Mouse (Mus musculus) limb, embryonic 14.5 days (tissue): ENCODE data around the gene Ugt1a5. TPM values are rescaled to one million over a fixed set of nuclear protein-coding genes. Genes with fewer than 3 reads are reported as not detected.
"Not testable (repeated sequence)": the region's sequence is repeated elsewhere in the genome, so short reads cannot be mapped to it uniquely, and the experiment has no call there.

Experiments used
- ATAC-seq: fragments of 200-750 bp; cut with Nextera tagmentation; 2 replicates; pipeline ENCODE4 v1.8.0; 2017; ENCODE audit warnings: low read depth, moderate number of reproducible peaks, moderate TSS enrichment; ENCODE audit not compliant: low FRiP score
- DNase-seq: peaks from one replicate; pipeline ENCODE4 v3.0.0-alpha.2; 2015; ENCODE audit warnings: low spot score
- H3K27ac ChIP-seq: fragments of 300-500 bp; sonication (generic); replicated peaks from 2 replicates; pipeline ENCODE4 v1.5.1; 2014; ENCODE audit warnings: low read depth, mild to moderate bottlenecking, low read length, moderate library complexity, mixed read lengths
- H3K27me3 ChIP-seq: fragments of 300-500 bp; sonication (generic); 2 replicates; pipeline ENCODE4 v1.6.1; 2014; ENCODE audit warnings: low read length, mixed read lengths; ENCODE audit not compliant: control insufficient read depth, insufficient read depth
- H3K36me3 ChIP-seq: fragments of 300-500 bp; sonication (generic); 2 replicates; pipeline ENCODE4 v1.6.1; 2014; ENCODE audit warnings: mild to moderate bottlenecking, low read length, moderate library complexity, mixed read lengths; ENCODE audit not compliant: control insufficient read depth, insufficient read depth
- H3K4me1 ChIP-seq: fragments of 300-500 bp; sonication (generic); 2 replicates; pipeline ENCODE4 v1.6.1; 2014; ENCODE audit warnings: antibody characterized with exemption, low read length, mixed read lengths; ENCODE audit not compliant: control insufficient read depth, insufficient read depth
- H3K4me2 ChIP-seq: fragments of 300-500 bp; sonication (generic); replicated peaks from 2 replicates; pipeline ENCODE4 v1.6.1; 2014; ENCODE audit warnings: low read depth, mild to moderate bottlenecking, low read length, moderate library complexity; ENCODE audit not compliant: severe bottlenecking
- H3K4me3 ChIP-seq: fragments of 300-500 bp; sonication (generic); replicated peaks from 2 replicates; pipeline ENCODE4 v1.5.1; 2014; ENCODE audit warnings: low read length
- H3K9ac ChIP-seq: fragments of 300-500 bp; sonication (generic); 2 replicates; pipeline ENCODE4 v1.6.1; 2014; ENCODE audit warnings: mild to moderate bottlenecking, low read depth, low read length, moderate library complexity; ENCODE audit not compliant: severe bottlenecking
- H3K9me3 ChIP-seq: fragments of 300-500 bp; sonication (generic); 2 replicates; pipeline ENCODE4 v1.6.1; 2016; ENCODE audit warnings: low read length; ENCODE audit not compliant: control insufficient read depth
- POLR2A ChIP-seq: fragments of 200-500 bp; IDR thresholded peaks from 2 replicates; pipeline ENCODE4 v1.8.0; 2012; ENCODE audit warnings: inconsistent platforms, mild to moderate bottlenecking, moderate library complexity, borderline replicate concordance; ENCODE audit not compliant: insufficient read depth, insufficient read length; ENCODE audit errors: extremely low read depth
- WGBS: fragments of 180-500 bp; shearing (Covaris S2); extraction: QIAGEN DNeasy Blood & Tissue Kit; methylation state at CpG from one replicate; pipeline ENCODE4 v1.1.7; 2014; 5-methylcytosine and 5-hydroxymethylcytosine counted together
- polyA plus RNA-seq, 2 experiments: library from polyadenylated mRNA; depleted of rRNA in 1 of 2; stranded (reverse) in 1 of 2; unstranded in 1 of 2; fragments of >200 nt; fragmentation: Nextera tagmentation in 1 of 2; extraction: Ambion mirVana in 1 of 2; gene quantifications; 2 replicates each; pipeline versions ENCODE4 v1.2.1 to v1.2.3; 2012 to 2014

The Ugt1a5 gene
- polyA plus RNA-seq (2012; rRNA removed): 0.08 and 0.19 TPM in 2 replicates
- polyA plus RNA-seq (2014; fragmentation: Nextera tagmentation; extraction: Ambion mirVana): not detected in 2 replicates

GRCm38 (mm10) chr1:88165711-88166110 lies at the start of gene Ugt1a5:
Ugt1a5 (plus strand) TSS chr1:88166012.
- Histone ChIP-seq H3K36me3 (no peaks in the 10 kb centered on the region), H3K9me3 (no peaks in the 10 kb centered on the region), H3K4me3 (no peak within 1 kb of the TSS), H3K27me3 (no peaks in the 10 kb centered on the region), H3K4me1 (no peaks in the 10 kb centered on the region), H3K4me2 (no peak within 1 kb of the TSS), H3K9ac (no peak within 1 kb of the TSS), H3K27ac (no peak within 1 kb of the TSS)
- ATAC-seq (no peak), DNase-seq (no peak)
- 77% methylated on average over 5 of the region's 5 CpGs for WGBS
- TF ChIP-seq POLR2A: no peak

- 21% methylated on average over 4 of the region's 4 CpGs for WGBS
Observed at GRCm38 (mm10) chr1:88120550-88120949, 45.3 kb upstream of the Ugt1a5 start.

GRCm38 (mm10) chr1:88121521-88121920 lies 44.3 kb upstream of the Ugt1a5 start:
- not testable (repeated sequence) for DNase-seq

More at GRCm38 (mm10) chr1:88120550-88120949, 45.3 kb upstream of the Ugt1a5 start:
- H3K27me3 ChIP-seq, H3K4me3 ChIP-seq, H3K27ac ChIP-seq, ATAC-seq, H3K36me3 ChIP-seq, H3K9ac ChIP-seq, H3K4me1 ChIP-seq, H3K4me2 ChIP-seq, H3K9me3 ChIP-seq, DNase-seq: not testable (repeated sequence)

GRCm38 (mm10) chr1:88125827-88126360 lies 39.9 kb upstream of the Ugt1a5 start:
- H3K27me3 ChIP-seq, DNase-seq, H3K4me3 ChIP-seq, H3K27ac ChIP-seq, H3K4me2 ChIP-seq, H3K9me3 ChIP-seq, H3K36me3 ChIP-seq, H3K9ac ChIP-seq, ATAC-seq, H3K4me1 ChIP-seq: not testable (repeated sequence)
- 75% methylated on average over 3 of the region's 4 CpGs for WGBS

More at GRCm38 (mm10) chr1:88121521-88121920, 44.3 kb upstream of the Ugt1a5 start:
- ATAC-seq, H3K4me3 ChIP-seq, H3K4me1 ChIP-seq, H3K9me3 ChIP-seq, H3K9ac ChIP-seq, H3K27me3 ChIP-seq, H3K4me2 ChIP-seq, H3K36me3 ChIP-seq, H3K27ac ChIP-seq: not testable (repeated sequence)
- WGBS: no CpG with 5 or more reads among the region's 1 CpGs

GRCm38 (mm10) chr1:88129091-88129490 lies 36.7 kb upstream of the Ugt1a5 start:
- H3K9me3 ChIP-seq, H3K9ac ChIP-seq, ATAC-seq, H3K27ac ChIP-seq, DNase-seq, H3K27me3 ChIP-seq, H3K4me2 ChIP-seq, H3K4me3 ChIP-seq, H3K36me3 ChIP-seq, H3K4me1 ChIP-seq: not testable (repeated sequence)
- 86% methylated on average over 2 of the region's 2 CpGs for WGBS

- not testable (repeated sequence) for H3K27me3 ChIP-seq, H3K9ac ChIP-seq, H3K4me1 ChIP-seq, H3K27ac ChIP-seq, DNase-seq, H3K9me3 ChIP-seq, ATAC-seq, H3K4me2 ChIP-seq, H3K36me3 ChIP-seq, H3K4me3 ChIP-seq
- 72% methylated on average over 1 of the region's 1 CpGs for WGBS
Observed at GRCm38 (mm10) chr1:88130223-88130622, 35.6 kb upstream of the Ugt1a5 start.
